8 mouse cellular contexts compared by ENCODE assay signal in the genomic region with DNA sequence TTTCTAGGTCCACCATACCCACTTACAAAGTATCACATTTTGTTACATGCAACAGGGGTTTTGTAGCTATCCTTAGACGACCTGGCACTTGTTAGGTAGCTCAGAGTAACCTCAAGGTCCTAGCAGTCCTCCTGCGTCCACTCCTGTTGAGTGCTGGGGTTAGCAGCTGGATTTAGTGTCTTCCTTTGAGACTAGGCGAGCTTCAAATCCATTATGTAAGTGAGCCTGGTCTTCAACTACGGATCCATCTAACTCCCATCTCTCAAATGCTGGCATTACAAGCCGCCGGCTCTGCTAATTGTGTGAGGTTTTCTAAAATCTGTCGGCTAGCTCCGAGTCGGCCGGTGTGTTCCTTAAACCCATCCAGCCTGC. TPM values are rescaled to one million over a fixed set of nuclear protein-coding genes. Genes with fewer than 3 reads are reported as not detected.
DNase-seq lines count a peak whose midpoint lies in the region; ATAC-seq and TF ChIP-seq lines count a peak whose summit lies in the region.

No protein-coding gene starts in this region.

- intact Hi-C loops in left cerebral cortex, postnatal 25 days (cut with DNase I), result loop anchor here (2.0 to 10.0 kb wide), 2 partner anchors 43 to 85 kb away; a partner anchor contains a TSS

- TF ChIP-seq POLR2A in cerebellum, adult 2 months (IDR thresholded peaks at IDR 0.05; ENCODE audit: borderline replicate concordance, insufficient read depth, low read length), result no peak

- TF ChIP-seq CTCF in cerebellum, adult 2 months (IDR thresholded peaks at IDR 0.05; ENCODE audit: borderline replicate concordance, insufficient read depth, low read depth, low read length), result no peak

- peak overlapping the region; percentile 61 for H3K4me3 ChIP-seq in cerebellum, adult 2 months (replicated peaks; ENCODE audit: insufficient read depth, low read depth, low read length)
- H3K4me3 ChIP-seq in neural tube, embryonic 11.5 days (ENCODE audit: low read depth, low read length), result peak overlapping the region; percentile 88
- peak overlapping the region; percentile 96 for H3K4me3 ChIP-seq in limb, embryonic 13.5 days
- peak overlapping the region; percentile 95 for H3K4me3 ChIP-seq in stomach, embryonic 15.5 days (replicated peaks)

- peak overlapping the region; percentile 71 for H3K27ac ChIP-seq in cerebellum, adult 2 months (ENCODE audit: insufficient read depth, low read length)
- no peak overlapping the region for H3K27ac ChIP-seq in neural tube, embryonic 11.5 days (ENCODE audit: low read depth, low read length)
- no peak overlapping the region for H3K27ac ChIP-seq in limb, embryonic 13.5 days
- no peak overlapping the region for H3K27ac ChIP-seq in stomach, embryonic 15.5 days

- H3K4me1 ChIP-seq in cerebellum, adult 2 months (ENCODE audit: control insufficient read depth, insufficient read depth, low read length), result peaks cover 7% of the 10 kb centered on the region
- peaks cover 4% of the 10 kb centered on the region for H3K4me1 ChIP-seq in neural tube, embryonic 11.5 days (ENCODE audit: control insufficient read depth, insufficient read depth, low read length)
- peaks cover 11% of the 10 kb centered on the region for H3K4me1 ChIP-seq in limb, embryonic 13.5 days
- peaks cover 7% of the 10 kb centered on the region for H3K4me1 ChIP-seq in stomach, embryonic 15.5 days

- no peaks in the 10 kb centered on the region for H3K9me3 ChIP-seq in neural tube, embryonic 11.5 days (ENCODE audit: control insufficient read depth, low read length)
- H3K9me3 ChIP-seq in limb, embryonic 13.5 days, result no peaks in the 10 kb centered on the region
- no peaks in the 10 kb centered on the region for H3K9me3 ChIP-seq in stomach, embryonic 15.5 days

- no peak for ATAC-seq in neural tube, embryonic 11.5 days (ENCODE audit: insufficient read depth, low FRiP score, low TSS enrichment)
- ATAC-seq in limb, embryonic 13.5 days (ENCODE audit: low FRiP score, low read depth), result peak; percentile 6; the same call in 1 of the 2 replicates
- ATAC-seq in stomach, embryonic 15.5 days (ENCODE audit: insufficient read depth, low FRiP score, low read depth), result no peak

- 7% methylated on average over 10 of the region's 10 CpGs for WGBS in cerebellum, adult 2 months
- WGBS in neural tube, embryonic 11.5 days, result 10% methylated on average over 10 of the region's 10 CpGs
- WGBS in limb, embryonic 13.5 days, result 11% methylated on average over 10 of the region's 10 CpGs
- 8% methylated on average over 10 of the region's 10 CpGs for WGBS in stomach, embryonic 15.5 days

- no peak for DNase-seq in cerebellum, adult 2 months
- no peak for DNase-seq in cerebellum, postnatal 4 days (ENCODE audit: low spot score in 2 of 2)
- DNase-seq in neural tube, embryonic 11.5 days (ENCODE audit: low spot score), result no peak
- DNase-seq in neural tube, embryonic 10.5 days (ENCODE audit: extremely low spot score, low spot score), result no peak
- DNase-seq in left cerebral cortex, postnatal 25 days (ENCODE audit: low spot score in 2 of 2), result no peak
- DNase-seq in adrenal gland, postnatal 10 days, result no peak

- no peaks in the 10 kb centered on the region for H3K27me3 ChIP-seq in cerebellum, adult 2 months (ENCODE audit: control insufficient read depth, insufficient read depth, low read length)
- H3K27me3 ChIP-seq in neural tube, embryonic 11.5 days (ENCODE audit: control insufficient read depth, insufficient read depth, low read length), result no peaks in the 10 kb centered on the region
- H3K27me3 ChIP-seq in limb, embryonic 13.5 days, result no peaks in the 10 kb centered on the region
- no peaks in the 10 kb centered on the region for H3K27me3 ChIP-seq in stomach, embryonic 15.5 days (replicated peaks)

- H3K9ac ChIP-seq in neural tube, embryonic 11.5 days (ENCODE audit: low read length), result peak overlapping the region; percentile 89
- H3K9ac ChIP-seq in limb, embryonic 13.5 days, result peak overlapping the region; percentile 93
- H3K9ac ChIP-seq in stomach, embryonic 15.5 days, result peak overlapping the region; percentile 18; the same call in 1 of the 2 replicates

- no peaks in the 10 kb centered on the region for H3K36me3 ChIP-seq in neural tube, embryonic 11.5 days (ENCODE audit: control insufficient read depth, insufficient read depth, low read length)
- H3K36me3 ChIP-seq in limb, embryonic 13.5 days, result peaks cover 30% of the 10 kb centered on the region
- 0 out of 2 replicates have a peak, but pooled peaks cover 3% of the 10 kb centered on the region for H3K36me3 ChIP-seq in stomach, embryonic 15.5 days

- H3K4me2 ChIP-seq in neural tube, embryonic 11.5 days (ENCODE audit: low read depth), result peak overlapping the region; percentile 68
- H3K4me2 ChIP-seq in limb, embryonic 13.5 days (replicated peaks), result peak overlapping the region; percentile 69
- H3K4me2 ChIP-seq in stomach, embryonic 15.5 days, result peak overlapping the region; percentile 69

RNA-seq across cellular contexts. Expression of a gene that starts 0.4 kb away (rescaled TPM):
- polyA plus RNA-seq in cerebellum, adult 2 months (2012; rRNA removed), result 68.4 and 70.4 TPM in 2 replicates
- 20.1 and 22.7 TPM in 2 replicates for polyA plus RNA-seq in neural tube, embryonic 11.5 days (2014; fragmentation: Nextera tagmentation; extraction: Ambion mirVana)
- polyA plus RNA-seq in limb, embryonic 13.5 days (2015; fragmentation: Nextera tagmentation; extraction: Ambion mirVana), result 33.7 and 34.8 TPM in 2 replicates
- polyA plus RNA-seq in stomach, embryonic 15.5 days (2015; fragmentation: Nextera tagmentation; extraction: Ambion mirVana), result 26.6 TPM in 2 replicates
- total RNA-seq in left cerebral cortex, postnatal 25 days (2021), result 10 to 100 TPM; 79.0 to 84.4 TPM
- total RNA-seq in adrenal gland, postnatal 10 days (2021), result 10 to 100 TPM; 14.8 to 30.7 TPM

RNA-seq across cellular contexts. Expression of a gene that starts 32.8 kb away (rescaled TPM):
- polyA plus RNA-seq in cerebellum, adult 2 months (2012; rRNA removed), result 3.0 and 3.9 TPM in 2 replicates
- polyA plus RNA-seq in neural tube, embryonic 11.5 days (2014; fragmentation: Nextera tagmentation; extraction: Ambion mirVana), result 23.3 and 27.5 TPM in 2 replicates
- polyA plus RNA-seq in limb, embryonic 13.5 days (2015; fragmentation: Nextera tagmentation; extraction: Ambion mirVana), result 17.3 and 20.2 TPM in 2 replicates
- 16.4 TPM in 2 replicates for polyA plus RNA-seq in stomach, embryonic 15.5 days (2015; fragmentation: Nextera tagmentation; extraction: Ambion mirVana)
- 1 to 10 TPM; 1.7 to 1.9 TPM for total RNA-seq in left cerebral cortex, postnatal 25 days (2021)
- total RNA-seq in adrenal gland, postnatal 10 days (2021), result 1 to 10 TPM; 3.7 to 6.7 TPM

RNA-seq across cellular contexts. Expression of a gene that starts 44.4 kb away (rescaled TPM):
- 97.0 and 97.6 TPM in 2 replicates for polyA plus RNA-seq in cerebellum, adult 2 months (2012; rRNA removed)
- polyA plus RNA-seq in neural tube, embryonic 11.5 days (2014; fragmentation: Nextera tagmentation; extraction: Ambion mirVana), result 147 and 159 TPM in 2 replicates
- 137 and 140 TPM in 2 replicates for polyA plus RNA-seq in limb, embryonic 13.5 days (2015; fragmentation: Nextera tagmentation; extraction: Ambion mirVana)
- polyA plus RNA-seq in stomach, embryonic 15.5 days (2015; fragmentation: Nextera tagmentation; extraction: Ambion mirVana), result 87.7 and 94.5 TPM in 2 replicates
- total RNA-seq in left cerebral cortex, postnatal 25 days (2021), result 10 to 100 TPM; 46.3 to 52.0 TPM
- total RNA-seq in adrenal gland, postnatal 10 days (2021), result 10 to 100 TPM; 36.4 to 51.7 TPM

RNA-seq across cellular contexts. Expression of a gene that starts 44.5 kb away (rescaled TPM):
- 2.0 and 2.5 TPM in 2 replicates for polyA plus RNA-seq in cerebellum, adult 2 months (2012; rRNA removed)
- polyA plus RNA-seq in neural tube, embryonic 11.5 days (2014; fragmentation: Nextera tagmentation; extraction: Ambion mirVana), result 0.55 and 1.4 TPM in 2 replicates
- polyA plus RNA-seq in limb, embryonic 13.5 days (2015; fragmentation: Nextera tagmentation; extraction: Ambion mirVana), result 0.56 and 0.98 TPM in 2 replicates
- polyA plus RNA-seq in stomach, embryonic 15.5 days (2015; fragmentation: Nextera tagmentation; extraction: Ambion mirVana), result 4.7 and 6.5 TPM in 2 replicates
- 1 to 10 TPM; 2.1 to 2.4 TPM for total RNA-seq in left cerebral cortex, postnatal 25 days (2021)
- total RNA-seq in adrenal gland, postnatal 10 days (2021), result 1 to 10 TPM; 3.2 to 6.4 TPM

RNA-seq across cellular contexts. Expression of a gene that starts 59.2 kb away (rescaled TPM):
- 27.0 and 28.4 TPM in 2 replicates for polyA plus RNA-seq in cerebellum, adult 2 months (2012; rRNA removed)
- 11.6 and 12.1 TPM in 2 replicates for polyA plus RNA-seq in neural tube, embryonic 11.5 days (2014; fragmentation: Nextera tagmentation; extraction: Ambion mirVana)
- 10.9 and 12.0 TPM in 2 replicates for polyA plus RNA-seq in limb, embryonic 13.5 days (2015; fragmentation: Nextera tagmentation; extraction: Ambion mirVana)
- 12.2 and 13.4 TPM in 2 replicates for polyA plus RNA-seq in stomach, embryonic 15.5 days (2015; fragmentation: Nextera tagmentation; extraction: Ambion mirVana)
- total RNA-seq in left cerebral cortex, postnatal 25 days (2021), result 10 to 100 TPM; 37.4 to 41.9 TPM
- 10 to 100 TPM; 41.5 to 45.3 TPM for total RNA-seq in adrenal gland, postnatal 10 days (2021)

Comparison
In these comparisons a context has a peak if more than half of its experiments do, and no peak if none do; other contexts are left out.
1. H3K9ac ChIP-seq: peak in every context shown above with its lines; median percentile 93 in limb, embryonic 13.5 days; 89 in neural tube, embryonic 11.5 days; 18 in stomach, embryonic 15.5 days.